Mouse (Mus musculus) midbrain, embryonic 11.5 days (tissue): ENCODE results near the gene Plg. TPM values are rescaled to one million over a fixed set of nuclear protein-coding genes. Genes with fewer than 3 reads are reported as not detected.

Experiments used
- ATAC-seq: fragments of 200-750 bp; cut with Nextera tagmentation; 2 replicates; pipeline ENCODE4 v1.8.0; 2017; ENCODE audit warnings: moderate TSS enrichment, moderate library complexity; ENCODE audit not compliant: low FRiP score
- DNase-seq: peaks from one replicate; pipeline ENCODE4 v3.0.0; 2015; ENCODE audit warnings: low spot score; ENCODE audit errors: missing footprints
- H3K27ac ChIP-seq: fragments of 300-500 bp; sonication (generic); 2 replicates; pipeline ENCODE4 v1.5.1; 2014; ENCODE audit warnings: low read depth, low read length
- H3K27me3 ChIP-seq: fragments of 300-500 bp; sonication (generic); 2 replicates; pipeline ENCODE4 v1.6.1; 2014; ENCODE audit warnings: mild to moderate bottlenecking, low read length, moderate library complexity, mixed read lengths; ENCODE audit not compliant: control insufficient read depth, insufficient read depth
- H3K36me3 ChIP-seq: fragments of 300-500 bp; sonication (generic); 2 replicates; pipeline ENCODE4 v1.6.1; 2014; ENCODE audit warnings: mild to moderate bottlenecking, low read length, moderate library complexity, mixed read lengths; ENCODE audit not compliant: control insufficient read depth, insufficient read depth
- H3K4me1 ChIP-seq: fragments of 300-500 bp; sonication (generic); 2 replicates; pipeline ENCODE4 v1.6.1; 2014; ENCODE audit warnings: low read length; ENCODE audit not compliant: control insufficient read depth, insufficient read depth
- H3K4me2 ChIP-seq: fragments of 300-500 bp; sonication (generic); 2 replicates; pipeline ENCODE4 v1.6.1; 2014; ENCODE audit warnings: mild to moderate bottlenecking, moderate library complexity
- H3K4me3 ChIP-seq: fragments of 300-500 bp; sonication (generic); 2 replicates; pipeline ENCODE4 v1.5.1; 2014; ENCODE audit warnings: low read depth, low read length
- H3K9ac ChIP-seq: fragments of 300-500 bp; sonication (generic); 2 replicates; pipeline ENCODE4 v1.6.1; 2014; ENCODE audit warnings: low read length
- H3K9me3 ChIP-seq: fragments of 300-500 bp; sonication (generic); 2 replicates; pipeline ENCODE4 v1.6.1; 2016; ENCODE audit warnings: low read length; ENCODE audit not compliant: control insufficient read depth
- WGBS: fragments of 180-500 bp; shearing (Covaris S2); extraction: QIAGEN DNeasy Blood & Tissue Kit; methylation state at CpG from one replicate; pipeline ENCODE4 v1.1.7; 2014; 5-methylcytosine and 5-hydroxymethylcytosine counted together
- polyA plus RNA-seq: library from polyadenylated mRNA; unstranded; fragments of >200 nt; fragmentation: Nextera tagmentation; extraction: Ambion mirVana; gene quantifications from 2 replicates; pipeline ENCODE4 v1.2.1, GENCODE M21; 2014

Gene Plg
- polyA plus RNA-seq, 1 experiment from 2014 or later = not detected

- no peaks in the 10 kb centered on the region for H3K27me3 ChIP-seq
- no peak for DNase-seq
- H3K4me1 ChIP-seq = no peaks in the 10 kb centered on the region
- no peak overlapping the region for H3K4me3 ChIP-seq
- no peaks in the 10 kb centered on the region for H3K9me3 ChIP-seq
- H3K9ac ChIP-seq = no peak overlapping the region
- no peak overlapping the region for H3K27ac ChIP-seq
- 89% methylated on average over 3 of the region's 3 CpGs for WGBS
- no peak overlapping the region for H3K4me2 ChIP-seq
- ATAC-seq = no peak
- no peaks in the 10 kb centered on the region for H3K36me3 ChIP-seq
Observed at GRCm38 (mm10) chr17:12467642-12468041, 89.2 kb downstream of the Plg start.

GRCm38 (mm10) chr17:12468745-12469144 is 90.3 kb downstream of the Plg start:
- no peak for DNase-seq
- H3K27ac ChIP-seq = no peak overlapping the region
- 83% methylated on average over 5 of the region's 5 CpGs for WGBS

More at GRCm38 (mm10) chr17:12468745-12469144, 90.3 kb downstream of the Plg start:
- ATAC-seq = no peak
- no peak overlapping the region for H3K9ac ChIP-seq
- H3K4me3 ChIP-seq = no peak overlapping the region
- H3K9me3 ChIP-seq = no peaks in the 10 kb centered on the region
- no peaks in the 10 kb centered on the region for H3K36me3 ChIP-seq
- H3K4me1 ChIP-seq = no peaks in the 10 kb centered on the region
- no peaks in the 10 kb centered on the region for H3K27me3 ChIP-seq
- no peak overlapping the region for H3K4me2 ChIP-seq

Other genes starting within 250 kb of the Plg start
- gene Map3k4, start 59.8 kb upstream of the Plg start, polyA plus RNA-seq = 46.3 and 51.3 TPM in 2 replicates
- 0.18 and 0.23 TPM in 2 replicates for gene Slc22a3, start 129.1 kb downstream of the Plg start, polyA plus RNA-seq
- not detected in 2 replicates for gene Slc22a2, start 205.5 kb downstream of the Plg start, polyA plus RNA-seq